In the genomic region with DNA sequence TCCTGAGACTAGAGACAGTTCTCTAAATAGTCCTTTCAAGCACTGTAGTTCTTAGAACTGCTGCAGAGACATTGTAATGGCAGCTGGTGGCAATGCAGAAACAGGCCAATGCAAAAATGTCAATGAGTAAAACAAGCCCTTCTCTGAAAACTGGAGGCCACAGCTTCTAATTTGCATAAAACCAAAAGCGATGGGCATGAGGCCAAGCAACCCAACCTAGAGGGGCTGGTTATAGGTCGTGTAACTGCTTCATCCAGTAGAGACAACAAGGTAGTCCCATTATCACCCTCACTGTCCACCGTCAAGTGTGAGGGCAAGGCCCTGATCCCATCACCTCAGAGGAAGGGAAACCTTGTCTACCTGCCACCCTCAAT, we compare ENCODE assay signal across 10 mouse cellular contexts.
DNase-seq lines count a peak whose midpoint lies in the region; ATAC-seq lines count a peak whose summit lies in the region.
"Had no signal": no experiment of that assay in that cellular context is flagged by ENCODE, and none has a peak within 500 bp of the region (broad histone marks: within the 10 kb centered on the region; RNA-seq: fewer than 3 reads in every experiment).

No protein-coding gene starts in this region.

- no peaks in the 10 kb centered on the region for H3K9me3 ChIP-seq in kidney, embryonic 15.5 days (replicated peaks)
- no peaks in the 10 kb centered on the region for H3K9me3 ChIP-seq in forebrain, embryonic 15.5 days
- no peaks in the 10 kb centered on the region for H3K9me3 ChIP-seq in midbrain, embryonic 15.5 days
- H3K9me3 ChIP-seq in kidney, embryonic 14.5 days (ENCODE audit: control insufficient read depth, low read length): no peaks in the 10 kb centered on the region
- H3K9me3 ChIP-seq: embryonic facial prominence, embryonic 13.5 days had no signal

- H3K36me3 ChIP-seq in kidney, embryonic 15.5 days: no peaks in the 10 kb centered on the region
- H3K36me3 ChIP-seq in forebrain, embryonic 15.5 days: no peaks in the 10 kb centered on the region
- H3K36me3 ChIP-seq in midbrain, embryonic 15.5 days (replicated peaks): no peaks in the 10 kb centered on the region
- no peaks in the 10 kb centered on the region for H3K36me3 ChIP-seq in kidney, embryonic 14.5 days (ENCODE audit: control insufficient read depth, insufficient read depth, low read length)
- H3K36me3 ChIP-seq: embryonic facial prominence, embryonic 13.5 days had no signal

- 68% methylated on average over 3 of the region's 3 CpGs for WGBS in kidney, embryonic 15.5 days
- WGBS in forebrain, embryonic 15.5 days: 21% methylated on average over 3 of the region's 3 CpGs
- WGBS in midbrain, embryonic 15.5 days: 44% methylated on average over 3 of the region's 3 CpGs
- WGBS in kidney, embryonic 14.5 days: 66% methylated on average over 3 of the region's 3 CpGs

- H3K27ac ChIP-seq in kidney, embryonic 15.5 days: peak overlapping the region; percentile 18; the same call in 1 of the 2 replicates
- peak overlapping the region; percentile 59 for H3K27ac ChIP-seq in forebrain, embryonic 15.5 days (replicated peaks)
- peak overlapping the region; percentile 45; the same call in 1 of the 2 replicates for H3K27ac ChIP-seq in midbrain, embryonic 15.5 days
- no peak overlapping the region for H3K27ac ChIP-seq in kidney, embryonic 14.5 days (ENCODE audit: low read depth, low read length)
- H3K27ac ChIP-seq: embryonic facial prominence, embryonic 13.5 days had no signal

- peaks cover 22% of the 10 kb centered on the region for H3K4me1 ChIP-seq in kidney, embryonic 15.5 days
- peaks cover 30% of the 10 kb centered on the region for H3K4me1 ChIP-seq in forebrain, embryonic 15.5 days
- H3K4me1 ChIP-seq in midbrain, embryonic 15.5 days: peaks cover 21% of the 10 kb centered on the region
- H3K4me1 ChIP-seq in kidney, embryonic 14.5 days (ENCODE audit: control insufficient read depth, insufficient read depth, low read length): no peaks in the 10 kb centered on the region

- 0 out of 2 replicates have a peak overlapping the region, but pooled peaks have one; percentile 17 for H3K9ac ChIP-seq in kidney, embryonic 15.5 days
- no peak overlapping the region for H3K9ac ChIP-seq in forebrain, embryonic 15.5 days (replicated peaks)
- no peak overlapping the region for H3K9ac ChIP-seq in midbrain, embryonic 15.5 days
- H3K9ac ChIP-seq in kidney, embryonic 14.5 days (ENCODE audit: low read depth, low read length): no peak overlapping the region
- H3K9ac ChIP-seq: embryonic facial prominence, embryonic 13.5 days had no signal

- no peak for ATAC-seq in kidney, embryonic 15.5 days (replicated peaks; ENCODE audit: low FRiP score)
- ATAC-seq in forebrain, embryonic 15.5 days (replicated peaks): no peak
- no peak for ATAC-seq in midbrain, embryonic 15.5 days (replicated peaks)
- ATAC-seq in kidney, embryonic 14.5 days (ENCODE audit: low FRiP score, low TSS enrichment): no peak

- no peak overlapping the region for H3K4me3 ChIP-seq in kidney, embryonic 15.5 days (replicated peaks)
- no peak overlapping the region for H3K4me3 ChIP-seq in forebrain, embryonic 15.5 days
- no peak overlapping the region for H3K4me3 ChIP-seq in midbrain, embryonic 15.5 days
- no peak overlapping the region for H3K4me3 ChIP-seq in kidney, embryonic 14.5 days (ENCODE audit: low read length)
- H3K4me3 ChIP-seq: embryonic facial prominence, embryonic 13.5 days had no signal

- no peak overlapping the region for H3K4me2 ChIP-seq in kidney, embryonic 15.5 days
- no peak overlapping the region for H3K4me2 ChIP-seq in forebrain, embryonic 15.5 days (replicated peaks)
- no peak overlapping the region for H3K4me2 ChIP-seq in midbrain, embryonic 15.5 days
- no peak overlapping the region for H3K4me2 ChIP-seq in kidney, embryonic 14.5 days (replicated peaks; ENCODE audit: low read depth, low read length)
- H3K4me2 ChIP-seq: embryonic facial prominence, embryonic 13.5 days had no signal

- DNase-seq in kidney, adult 8-10 months: no peak
- peak; percentile 30 for DNase-seq in retina, postnatal 1 day
- DNase-seq in retina, embryonic 14.5 days (ENCODE audit: low spot score): no peak
- no peak for DNase-seq in frontal cortex, postnatal 14 days (ENCODE audit: low spot score in 2 of 2)
- DNase-seq: lung, adult 18-20 months had no signal

- no peaks in the 10 kb centered on the region for H3K27me3 ChIP-seq in kidney, embryonic 15.5 days
- no peaks in the 10 kb centered on the region for H3K27me3 ChIP-seq in forebrain, embryonic 15.5 days
- H3K27me3 ChIP-seq in midbrain, embryonic 15.5 days (replicated peaks): no peaks in the 10 kb centered on the region
- no peaks in the 10 kb centered on the region for H3K27me3 ChIP-seq in kidney, embryonic 14.5 days (ENCODE audit: control insufficient read depth, insufficient read depth, low read length)
- H3K27me3 ChIP-seq: embryonic facial prominence, embryonic 13.5 days had no signal
